Mouse (Mus musculus) forebrain, embryonic 14.5 days (tissue): ENCODE data around the gene Dzip1. TPM values are rescaled to one million over a fixed set of nuclear protein-coding genes. Genes with fewer than 3 reads are reported as not detected.

Source experiments
- ATAC-seq: fragments of 200-750 bp; cut with Nextera tagmentation; 2 replicates; pipeline ENCODE4 v1.8.0; 2017; ENCODE audit warnings: mild to moderate bottlenecking, moderate library complexity
- DNase-seq: peaks from one replicate; pipeline ENCODE4 v3.0.0-alpha.2; 2015; ENCODE audit warnings: low spot score
- H3K27ac ChIP-seq: fragments of 300-500 bp; sonication (generic); 2 replicates; pipeline ENCODE4 v1.5.1; 2014; ENCODE audit warnings: low read depth, mild to moderate bottlenecking, control low read depth, low read length, moderate library complexity
- H3K27me3 ChIP-seq: fragments of 300-500 bp; sonication (generic); replicated peaks from 2 replicates; pipeline ENCODE4 v1.6.1; 2014; ENCODE audit warnings: low read length, control low read depth, mixed read lengths; ENCODE audit not compliant: control insufficient read depth, insufficient read depth
- H3K36me3 ChIP-seq: fragments of 300-500 bp; sonication (generic); 2 replicates; pipeline ENCODE4 v1.6.1; 2014; ENCODE audit warnings: low read length, control low read depth; ENCODE audit not compliant: control insufficient read depth, insufficient read depth
- H3K4me1 ChIP-seq: fragments of 300-500 bp; sonication (generic); 2 replicates; pipeline ENCODE4 v1.6.1; 2014; ENCODE audit warnings: antibody characterized with exemption, low read length, control low read depth; ENCODE audit not compliant: control insufficient read depth, insufficient read depth
- H3K4me2 ChIP-seq: fragments of 300-500 bp; sonication (generic); 2 replicates; pipeline ENCODE4 v1.6.1; 2014; ENCODE audit warnings: mild to moderate bottlenecking, control low read depth, low read length
- H3K4me3 ChIP-seq: fragments of 300-500 bp; sonication (generic); 2 replicates; pipeline ENCODE4 v1.5.1; 2014; ENCODE audit warnings: low read depth, low read length, control low read depth
- H3K9ac ChIP-seq: fragments of 300-500 bp; sonication (generic); 2 replicates; pipeline ENCODE4 v1.6.1; 2014; ENCODE audit warnings: mild to moderate bottlenecking, low read length, control low read depth, moderate library complexity
- H3K9me3 ChIP-seq: fragments of 300-500 bp; sonication (generic); replicated peaks from 2 replicates; pipeline ENCODE4 v1.6.1; 2016; ENCODE audit warnings: low read length, control low read depth, mixed read lengths; ENCODE audit not compliant: control insufficient read depth
- WGBS: fragments of 180-500 bp; shearing (Covaris S2); extraction: QIAGEN DNeasy Blood & Tissue Kit; methylation state at CpG from one replicate; pipeline ENCODE4 v1.1.7; 2014; 5-methylcytosine and 5-hydroxymethylcytosine counted together
- polyA plus RNA-seq: library from polyadenylated mRNA; unstranded; fragments of >200 nt; fragmentation: Nextera tagmentation; extraction: Ambion mirVana; gene quantifications from 2 replicates; pipeline ENCODE4 v1.2.1, GENCODE M21; 2014

Dzip1 gene
- polyA plus RNA-seq, 1 experiment from 2014 or later = 30.2 TPM

DNA sequence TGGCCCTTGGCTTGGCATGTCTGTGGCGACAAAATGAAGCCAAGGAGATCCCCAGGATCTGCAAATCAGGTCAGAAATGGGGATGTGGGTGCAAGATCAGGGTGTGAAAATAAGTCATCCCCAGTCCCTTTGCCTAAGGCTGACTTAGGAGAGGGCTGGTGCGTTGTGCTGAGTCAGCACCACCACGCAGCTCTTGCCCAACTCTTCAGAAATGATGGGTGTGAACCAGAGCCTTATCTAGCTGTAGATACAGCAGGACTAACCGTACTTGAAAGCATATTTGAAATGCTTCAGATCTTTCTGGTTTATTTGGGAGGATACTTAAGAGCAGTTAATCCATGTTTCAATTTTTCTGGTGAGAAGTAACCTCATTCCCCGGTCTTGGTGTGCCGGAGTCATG lies 55.5 kb downstream of the Dzip1 start:
- no peak for DNase-seq
- H3K9me3 ChIP-seq = no peaks in the 10 kb centered on the region
- H3K4me2 ChIP-seq = no peak overlapping the region
- H3K27me3 ChIP-seq = no peaks in the 10 kb centered on the region
- no peak overlapping the region for H3K9ac ChIP-seq
- no peak overlapping the region for H3K4me3 ChIP-seq
- no peak for ATAC-seq
- 93% methylated on average over 6 of the region's 6 CpGs for WGBS
- peaks cover 8% of the 10 kb centered on the region; the same call in 1 of the 2 replicates for H3K4me1 ChIP-seq
- H3K36me3 ChIP-seq = peaks cover 11% of the 10 kb centered on the region
- no peak overlapping the region for H3K27ac ChIP-seq

DNA sequence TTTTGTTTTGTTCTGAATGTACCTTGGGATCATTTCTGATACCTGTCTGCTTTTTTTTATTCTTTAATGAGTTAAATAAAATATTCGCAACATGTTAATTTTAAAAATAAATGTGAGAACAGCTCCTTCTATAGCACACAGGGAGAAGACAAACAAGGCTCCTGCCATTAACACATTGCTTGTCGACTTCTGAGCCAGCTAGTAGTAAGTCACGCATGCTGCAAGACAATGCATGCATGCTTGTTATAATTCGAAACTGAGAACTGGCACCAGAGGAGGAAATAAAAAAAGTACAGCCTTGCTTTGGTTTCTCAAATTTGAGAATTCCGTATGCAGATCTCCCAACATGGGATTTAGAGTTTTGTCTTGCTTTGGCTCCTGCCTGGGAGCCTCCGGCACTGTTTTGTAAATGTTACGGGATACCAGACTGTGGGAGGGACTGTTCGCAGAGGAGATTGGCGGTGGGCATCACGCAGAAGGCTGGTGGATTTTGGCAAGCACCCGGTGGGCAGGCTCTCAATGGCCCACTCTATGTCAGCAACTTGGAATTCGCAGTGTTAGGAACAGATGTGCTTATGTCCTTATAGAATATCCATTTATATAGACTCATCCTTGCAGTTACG lies 57.0 kb downstream of the Dzip1 start:
- 55% methylated on average over 13 of the region's 13 CpGs for WGBS
- Histone ChIP-seq H3K27ac (no peak overlapping the region), H3K4me2 (peak overlapping the region; percentile 7; the same call in 1 of the 2 replicates), H3K9ac (no peak overlapping the region), H3K9me3 (no peaks in the 10 kb centered on the region), H3K4me1 (peaks cover 8% of the 10 kb centered on the region; the same call in 1 of the 2 replicates), H3K4me3 (no peak overlapping the region), H3K36me3 (peaks cover 7% of the 10 kb centered on the region), H3K27me3 (no peaks in the 10 kb centered on the region)
- DNase-seq = peak; percentile 75
- ATAC-seq = peak; percentile 87

GRCm38 (mm10) chr14:118867366-118867765 lies 57.9 kb downstream of the Dzip1 start:
- Histone ChIP-seq H3K4me1 (peaks cover 8% of the 10 kb centered on the region; the same call in 1 of the 2 replicates), H3K27me3 (no peaks in the 10 kb centered on the region), H3K9me3 (no peaks in the 10 kb centered on the region), H3K27ac (no peak overlapping the region), H3K4me3 (no peak overlapping the region), H3K9ac (no peak overlapping the region), H3K36me3 (no peaks in the 10 kb centered on the region), H3K4me2 (no peak overlapping the region)
- 41% methylated on average over 6 of the region's 6 CpGs for WGBS
- ATAC-seq (no peak), DNase-seq (no peak)

- Histone ChIP-seq H3K4me3 (no peak overlapping the region), H3K9me3 (no peaks in the 10 kb centered on the region), H3K27me3 (no peaks in the 10 kb centered on the region), H3K4me2 (no peak overlapping the region), H3K9ac (no peak overlapping the region), H3K36me3 (no peaks in the 10 kb centered on the region), H3K4me1 (peaks cover 8% of the 10 kb centered on the region; the same call in 1 of the 2 replicates), H3K27ac (no peak overlapping the region)
- no peak for DNase-seq
- ATAC-seq = no peak
- 92% methylated on average over 10 of the region's 10 CpGs for WGBS
Measured at GRCm38 (mm10) chr14:118866014-118866811, 59.0 kb downstream of the Dzip1 start.

DNA sequence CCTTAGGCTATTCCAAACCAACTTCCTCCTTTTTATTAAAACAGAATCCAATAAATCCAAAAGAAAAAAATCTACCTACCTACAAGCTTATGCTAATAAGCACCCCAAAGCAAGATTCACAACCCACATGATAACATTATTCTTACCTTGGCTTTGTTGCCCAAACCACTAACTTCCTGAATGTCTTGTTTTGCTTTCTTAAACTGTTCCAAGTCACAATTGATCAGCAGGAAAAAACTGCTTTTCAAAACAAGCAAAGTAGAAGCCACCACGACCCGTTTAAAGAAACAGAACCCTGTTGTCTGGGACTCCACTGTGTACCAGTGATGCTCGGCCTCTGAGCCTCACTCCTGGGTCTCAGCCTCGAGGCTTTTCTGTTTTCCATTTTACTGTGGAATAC lies 60.4 kb downstream of the Dzip1 start:
- DNase-seq (no peak), ATAC-seq (no peak)
- no peaks in the 10 kb centered on the region for H3K27me3 ChIP-seq
- H3K4me1 ChIP-seq = peaks cover 11% of the 10 kb centered on the region; the same call in 1 of the 2 replicates
- no peak overlapping the region for H3K4me2 ChIP-seq
- no peaks in the 10 kb centered on the region for H3K9me3 ChIP-seq
- no peak overlapping the region for H3K27ac ChIP-seq
- no peak overlapping the region for H3K4me3 ChIP-seq
- 58% methylated on average over 4 of the region's 4 CpGs for WGBS
- H3K9ac ChIP-seq = no peak overlapping the region
- no peaks in the 10 kb centered on the region for H3K36me3 ChIP-seq

DNA sequence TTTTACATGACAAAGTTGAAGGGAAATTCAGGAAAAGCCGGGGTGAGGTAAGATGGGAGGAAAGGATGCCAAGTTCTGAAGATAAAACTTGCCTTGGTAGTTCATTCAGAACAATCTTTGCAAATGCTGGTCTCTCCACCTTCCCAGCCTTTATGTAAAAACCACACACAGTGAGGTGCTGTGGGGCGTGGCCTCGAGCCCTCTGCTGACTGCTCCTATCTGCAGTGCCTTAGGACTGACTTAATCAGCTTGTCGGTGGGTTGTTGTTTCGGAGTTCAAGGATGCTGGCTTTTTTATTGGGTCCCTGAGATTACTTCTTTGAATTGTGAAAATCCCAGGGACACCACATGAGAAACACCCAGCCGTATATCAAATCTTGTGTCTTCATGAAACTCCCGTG lies 63.0 kb downstream of the Dzip1 start:
- WGBS = 78% methylated on average over 7 of the region's 7 CpGs
- no peaks in the 10 kb centered on the region for H3K9me3 ChIP-seq
- no peaks in the 10 kb centered on the region for H3K27me3 ChIP-seq
- H3K4me1 ChIP-seq = peaks cover 3% of the 10 kb centered on the region; the same call in 1 of the 2 replicates
- H3K27ac ChIP-seq = no peak overlapping the region
- no peak overlapping the region for H3K4me3 ChIP-seq
- ATAC-seq = no peak
- no peak overlapping the region for H3K4me2 ChIP-seq
- H3K36me3 ChIP-seq = no peaks in the 10 kb centered on the region
- no peak overlapping the region for H3K9ac ChIP-seq
- DNase-seq = no peak

DNA sequence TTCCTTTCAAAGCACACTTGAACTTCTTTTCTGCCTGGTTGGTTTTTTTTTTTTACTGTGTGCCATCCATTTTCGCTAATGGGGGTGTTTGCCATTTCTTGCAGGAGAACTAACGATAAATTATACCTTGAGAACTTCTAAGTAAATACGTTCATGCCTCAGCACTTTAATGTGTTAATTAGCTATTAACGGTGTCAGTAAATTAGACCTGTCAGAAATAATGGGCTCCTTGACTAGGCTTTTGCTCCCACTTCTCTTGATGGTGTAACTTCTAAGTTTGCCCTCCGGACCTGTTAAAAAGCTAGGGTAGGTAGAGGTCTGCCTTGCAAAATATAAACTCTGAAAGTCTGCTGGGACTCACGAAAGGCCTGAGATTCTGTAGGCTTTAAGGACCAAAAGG lies 66.9 kb downstream of the Dzip1 start:
- H3K27ac ChIP-seq = no peak overlapping the region
- H3K36me3 ChIP-seq = no peaks in the 10 kb centered on the region
- H3K4me3 ChIP-seq = no peak overlapping the region
- peaks cover 12% of the 10 kb centered on the region for H3K27me3 ChIP-seq
- no peak overlapping the region for H3K9ac ChIP-seq
- DNase-seq (peak; percentile 32), ATAC-seq (no peak)
- no peak overlapping the region for H3K4me2 ChIP-seq
- H3K4me1 ChIP-seq = peaks cover 14% of the 10 kb centered on the region; the same call in 1 of the 2 replicates
- WGBS = 18% methylated on average over 6 of the region's 6 CpGs
- no peaks in the 10 kb centered on the region for H3K9me3 ChIP-seq

GRCm38 (mm10) chr14:118856563-118856962 lies 68.7 kb downstream of the Dzip1 start:
- WGBS = 85% methylated on average over 6 of the region's 6 CpGs

More at GRCm38 (mm10) chr14:118856563-118856962, 68.7 kb downstream of the Dzip1 start:
- Histone ChIP-seq H3K27me3 (peaks cover 12% of the 10 kb centered on the region), H3K36me3 (no peaks in the 10 kb centered on the region), H3K9ac (no peak overlapping the region), H3K27ac (no peak overlapping the region), H3K4me3 (no peak overlapping the region), H3K4me1 (peaks cover 14% of the 10 kb centered on the region; the same call in 1 of the 2 replicates), H3K4me2 (no peak overlapping the region), H3K9me3 (no peaks in the 10 kb centered on the region)
- DNase-seq (no peak), ATAC-seq (no peak)
